Mouse (Mus musculus): ENCODE data around the gene Kcna1. TPM values are rescaled to one million over a fixed set of nuclear protein-coding genes. Genes with fewer than 3 reads are reported as not detected.
A peak's percentile ranks its signal among the peaks of the same experiment; 100 is the strongest.

Gene Kcna1
- polyA plus RNA-seq, 1 experiment from 2014 or later: 4.8 TPM

- no peaks in the 10 kb centered on the region for H3K36me3 ChIP-seq
- peaks cover 35% of the 10 kb centered on the region for H3K27me3 ChIP-seq
- ATAC-seq (replicated peaks): peak; percentile 42
- H3K9me3 ChIP-seq: no peaks in the 10 kb centered on the region
- H3K4me2 ChIP-seq (replicated peaks): peak overlapping the region; percentile 97
- peak overlapping the region; percentile 53 for H3K9ac ChIP-seq (replicated peaks)
- peak overlapping the region; percentile 50 for H3K27ac ChIP-seq (replicated peaks)
- under 1% methylated on average over 65 of the region's 66 CpGs for WGBS
- peaks cover 31% of the 10 kb centered on the region for H3K4me1 ChIP-seq
- peak overlapping the region; percentile 68 for H3K4me3 ChIP-seq
Observed at GRCm38 (mm10) chr6:126644181-126645043, 1.8 kb downstream of the Kcna1 start.

- Histone ChIP-seq H3K9me3 (no peaks in the 10 kb centered on the region), H3K9ac (replicated peaks) (peak overlapping the region; percentile 53), H3K4me1 (peaks cover 31% of the 10 kb centered on the region), H3K36me3 (no peaks in the 10 kb centered on the region), H3K27me3 (peaks cover 35% of the 10 kb centered on the region), H3K4me3 (peak overlapping the region; percentile 68), H3K27ac (replicated peaks) (0 out of 2 replicates have a peak overlapping the region, but pooled peaks have one; percentile 23), H3K4me2 (replicated peaks) (peak overlapping the region; percentile 97)
- under 1% methylated on average over 25 of the region's 25 CpGs for WGBS
- ATAC-seq (replicated peaks): 0 out of 2 replicates have a peak, but pooled peaks have one; percentile 12
Observed at GRCm38 (mm10) chr6:126643341-126644055, 2.7 kb downstream of the Kcna1 start.

GRCm38 (mm10) chr6:126642856-126643321 is 3.3 kb downstream of the Kcna1 start:
- WGBS: 2% methylated on average over 36 of the region's 36 CpGs

GRCm38 (mm10) chr6:126628451-126628850 is 17.7 kb downstream of the Kcna1 start:
- Histone ChIP-seq H3K9ac (replicated peaks) (no peak overlapping the region), H3K9me3 (no peaks in the 10 kb centered on the region), H3K4me2 (replicated peaks) (no peak overlapping the region), H3K4me1 (no peaks in the 10 kb centered on the region), H3K27ac (replicated peaks) (no peak overlapping the region), H3K36me3 (no peaks in the 10 kb centered on the region), H3K4me3 (no peak overlapping the region), H3K27me3 (no peaks in the 10 kb centered on the region)
- no peak for ATAC-seq (replicated peaks)
- 84% methylated on average over 7 of the region's 7 CpGs for WGBS

More at GRCm38 (mm10) chr6:126642856-126643321, 3.3 kb downstream of the Kcna1 start:
- no peak for ATAC-seq (replicated peaks)
- Histone ChIP-seq H3K9ac (replicated peaks) (peak overlapping the region; percentile 53), H3K36me3 (no peaks in the 10 kb centered on the region), H3K4me3 (peak overlapping the region; percentile 68), H3K27ac (replicated peaks) (no peak overlapping the region), H3K4me1 (peaks cover 31% of the 10 kb centered on the region), H3K4me2 (replicated peaks) (peak overlapping the region; percentile 97), H3K9me3 (no peaks in the 10 kb centered on the region), H3K27me3 (peaks cover 31% of the 10 kb centered on the region)

GRCm38 (mm10) chr6:126618455-126618854 is 27.7 kb downstream of the Kcna1 start:
- Histone ChIP-seq H3K4me3 (no peak overlapping the region), H3K36me3 (no peaks in the 10 kb centered on the region), H3K4me1 (no peaks in the 10 kb centered on the region), H3K9me3 (no peaks in the 10 kb centered on the region), H3K4me2 (replicated peaks) (no peak overlapping the region), H3K9ac (replicated peaks) (no peak overlapping the region), H3K27ac (replicated peaks) (no peak overlapping the region), H3K27me3 (no peaks in the 10 kb centered on the region)
- no peak for ATAC-seq (replicated peaks)
- WGBS: 56% methylated on average over 4 of the region's 4 CpGs

- ATAC-seq (replicated peaks): no peak
- no peaks in the 10 kb centered on the region for H3K9me3 ChIP-seq
Observed at GRCm38 (mm10) chr6:126610746-126611145, 35.4 kb downstream of the Kcna1 start.

GRCm38 (mm10) chr6:126609193-126609947 is 36.8 kb downstream of the Kcna1 start:
- Histone ChIP-seq H3K36me3 (no peaks in the 10 kb centered on the region), H3K27me3 (no peaks in the 10 kb centered on the region), H3K9me3 (no peaks in the 10 kb centered on the region), H3K4me3 (no peak overlapping the region), H3K9ac (replicated peaks) (no peak overlapping the region), H3K27ac (replicated peaks) (no peak overlapping the region), H3K4me2 (replicated peaks) (no peak overlapping the region), H3K4me1 (0 out of 2 replicates have a peak, but pooled peaks cover 5% of the 10 kb centered on the region)
- 66% methylated on average over 17 of the region's 17 CpGs for WGBS
- ATAC-seq (replicated peaks): no peak

More at GRCm38 (mm10) chr6:126610746-126611145, 35.4 kb downstream of the Kcna1 start:
- no peak overlapping the region for H3K4me3 ChIP-seq
- no peaks in the 10 kb centered on the region for H3K27me3 ChIP-seq
- 0 out of 2 replicates have a peak, but pooled peaks cover 5% of the 10 kb centered on the region for H3K4me1 ChIP-seq
- H3K27ac ChIP-seq (replicated peaks): no peak overlapping the region
- WGBS: 66% methylated on average over 4 of the region's 4 CpGs
- H3K9ac ChIP-seq (replicated peaks): no peak overlapping the region
- no peak overlapping the region for H3K4me2 ChIP-seq (replicated peaks)
- no peaks in the 10 kb centered on the region for H3K36me3 ChIP-seq

- WGBS: 65% methylated on average over 13 of the region's 13 CpGs
- H3K36me3 ChIP-seq: no peaks in the 10 kb centered on the region
- ATAC-seq (replicated peaks): peak; percentile 89
Observed at GRCm38 (mm10) chr6:126601843-126602326, 44.3 kb downstream of the Kcna1 start.

GRCm38 (mm10) chr6:126599201-126599995 is 46.8 kb downstream of the Kcna1 start:
- 95% methylated on average over 3 of the region's 3 CpGs for WGBS
- H3K9me3 ChIP-seq: no peaks in the 10 kb centered on the region
- H3K4me3 ChIP-seq: no peak overlapping the region
- no peak overlapping the region for H3K27ac ChIP-seq (replicated peaks)
- no peak for ATAC-seq (replicated peaks)
- H3K4me2 ChIP-seq (replicated peaks): no peak overlapping the region
- H3K9ac ChIP-seq (replicated peaks): no peak overlapping the region
- H3K36me3 ChIP-seq: no peaks in the 10 kb centered on the region
- H3K4me1 ChIP-seq: peaks cover 14% of the 10 kb centered on the region
- no peaks in the 10 kb centered on the region for H3K27me3 ChIP-seq

More at GRCm38 (mm10) chr6:126601843-126602326, 44.3 kb downstream of the Kcna1 start:
- H3K27ac ChIP-seq (replicated peaks): peak overlapping the region; percentile 91
- no peak overlapping the region for H3K4me2 ChIP-seq (replicated peaks)
- H3K4me1 ChIP-seq: 0 out of 2 replicates have a peak, but pooled peaks cover 6% of the 10 kb centered on the region
- H3K9ac ChIP-seq (replicated peaks): no peak overlapping the region
- H3K4me3 ChIP-seq: no peak overlapping the region
- H3K27me3 ChIP-seq: no peaks in the 10 kb centered on the region
- H3K9me3 ChIP-seq: no peaks in the 10 kb centered on the region

GRCm38 (mm10) chr6:126597741-126598140 is 48.4 kb downstream of the Kcna1 start:
- ATAC-seq (replicated peaks): no peak
- WGBS: 93% methylated on average over 4 of the region's 4 CpGs

More at GRCm38 (mm10) chr6:126597741-126598140, 48.4 kb downstream of the Kcna1 start:
- Histone ChIP-seq H3K9ac (replicated peaks) (no peak overlapping the region), H3K27ac (replicated peaks) (no peak overlapping the region), H3K4me1 (peaks cover 13% of the 10 kb centered on the region), H3K36me3 (no peaks in the 10 kb centered on the region), H3K4me3 (no peak overlapping the region), H3K4me2 (replicated peaks) (no peak overlapping the region), H3K27me3 (no peaks in the 10 kb centered on the region), H3K9me3 (no peaks in the 10 kb centered on the region)

Data from forebrain, embryonic 15.5 days (tissue).